8 mouse cellular contexts compared by ENCODE assay signal in genomic region chr9:110857781-110858472, GRCm38 (mm10). TPM values are rescaled to one million over a fixed set of nuclear protein-coding genes. Genes with fewer than 3 reads are reported as not detected.
DNase-seq lines count a peak whose midpoint lies in the region; ATAC-seq and TF ChIP-seq lines count a peak whose summit lies in the region.

TSS of gene Prss50 (plus strand) at chr9:110857967.

- H3K9ac ChIP-seq in kidney, postnatal 0 days (ENCODE audit: low read depth, low read length) = no peak within 1 kb of the TSS
- no peak within 1 kb of the TSS for H3K9ac ChIP-seq in intestine, embryonic 14.5 days (ENCODE audit: low read length)
- peak within 1 kb of the TSS; percentile 20; the same call in 1 of the 2 replicates for H3K9ac ChIP-seq in midbrain, embryonic 16.5 days (ENCODE audit: low read depth, low read length)

- H3K4me3 ChIP-seq in kidney, postnatal 0 days (replicated peaks; ENCODE audit: low read depth, low read length) = 0 out of 2 replicates have a peak within 1 kb of the TSS, but pooled peaks have one; percentile 8
- H3K4me3 ChIP-seq in embryonic facial prominence, embryonic 10.5 days = peak within 1 kb of the TSS; percentile 58
- H3K4me3 ChIP-seq in intestine, embryonic 14.5 days (ENCODE audit: low read depth, low read length) = peak within 1 kb of the TSS; percentile 22
- peak within 1 kb of the TSS; percentile 25 for H3K4me3 ChIP-seq in midbrain, embryonic 16.5 days (ENCODE audit: low read depth, low read length)

- no peaks in the 10 kb centered on the region for H3K4me1 ChIP-seq in kidney, postnatal 0 days (replicated peaks; ENCODE audit: insufficient read depth, low read length)
- H3K4me1 ChIP-seq in embryonic facial prominence, embryonic 10.5 days = peaks cover 17% of the 10 kb centered on the region
- H3K4me1 ChIP-seq in intestine, embryonic 14.5 days (replicated peaks; ENCODE audit: control insufficient read depth, insufficient read depth, low read length) = no peaks in the 10 kb centered on the region
- H3K4me1 ChIP-seq in midbrain, embryonic 16.5 days (ENCODE audit: control insufficient read depth, insufficient read depth, low read length) = peaks cover 5% of the 10 kb centered on the region; the same call in 1 of the 2 replicates

- peak within 1 kb of the TSS; percentile 46 for H3K4me2 ChIP-seq in kidney, postnatal 0 days (ENCODE audit: low read length)
- H3K4me2 ChIP-seq in intestine, embryonic 14.5 days (ENCODE audit: low read length) = peak within 1 kb of the TSS; percentile 50
- peak within 1 kb of the TSS; percentile 53 for H3K4me2 ChIP-seq in midbrain, embryonic 16.5 days (ENCODE audit: low read length)

- DNase-seq in kidney, postnatal 0 days (ENCODE audit: low spot score) = no peak
- no peak for DNase-seq in kidney, adult 9 months
- peak; percentile 61 for DNase-seq in embryonic facial prominence, embryonic 10.5 days (ENCODE audit: low spot score)
- peak; percentile 67 for DNase-seq in intestine, embryonic 14.5 days (ENCODE audit: low spot score)
- no peak for DNase-seq in urinary bladder, postnatal 36 days (ENCODE audit: low spot score in 2 of 2)
- DNase-seq in cerebellum, postnatal 14 days = no peak
- no peak for DNase-seq in adrenal gland, postnatal 10 days

- 0 out of 2 replicates have a peak, but pooled peaks have one; percentile 25 for ATAC-seq in kidney, postnatal 0 days (replicated peaks; ENCODE audit: low FRiP score, low read depth)
- no peak; the same call in 1 of the 2 replicates for ATAC-seq in intestine, embryonic 14.5 days (replicated peaks; ENCODE audit: low FRiP score, low TSS enrichment, low read depth)
- ATAC-seq in midbrain, embryonic 16.5 days = no peak

- WGBS in kidney, postnatal 0 days = 10% methylated on average over 47 of the region's 50 CpGs
- WGBS in embryonic facial prominence, embryonic 10.5 days = 9% methylated on average over 50 of the region's 50 CpGs
- WGBS in intestine, embryonic 14.5 days = 9% methylated on average over 49 of the region's 50 CpGs
- 14% methylated on average over 33 of the region's 50 CpGs for WGBS in midbrain, embryonic 16.5 days

- no peaks in the 10 kb centered on the region for H3K27me3 ChIP-seq in kidney, postnatal 0 days (ENCODE audit: insufficient read depth, low read length)
- H3K27me3 ChIP-seq in embryonic facial prominence, embryonic 10.5 days (replicated peaks; ENCODE audit: low read depth, poor library complexity, severe bottlenecking) = peaks cover 48% of the 10 kb centered on the region
- H3K27me3 ChIP-seq in intestine, embryonic 14.5 days (replicated peaks; ENCODE audit: control insufficient read depth, insufficient read depth, low read length) = peaks cover 26% of the 10 kb centered on the region
- H3K27me3 ChIP-seq in midbrain, embryonic 16.5 days (ENCODE audit: control insufficient read depth, insufficient read depth, low read depth, low read length) = peaks cover 11% of the 10 kb centered on the region

- no peak within 1 kb of the TSS for H3K27ac ChIP-seq in kidney, postnatal 0 days
- peak within 1 kb of the TSS; percentile 65; the same call in 1 of the 2 replicates for H3K27ac ChIP-seq in embryonic facial prominence, embryonic 10.5 days (replicated peaks)
- no peak within 1 kb of the TSS for H3K27ac ChIP-seq in intestine, embryonic 14.5 days (ENCODE audit: low read depth)
- no peak within 1 kb of the TSS for H3K27ac ChIP-seq in midbrain, embryonic 16.5 days (ENCODE audit: low read length)

- TF ChIP-seq CTCF in kidney, postnatal 0 days (IDR thresholded peaks at IDR 0.05; ENCODE audit: low read depth) = peak; percentile 64

- no peaks in the 10 kb centered on the region for H3K36me3 ChIP-seq in kidney, postnatal 0 days (ENCODE audit: insufficient read depth, low read length)
- H3K36me3 ChIP-seq in embryonic facial prominence, embryonic 10.5 days (replicated peaks) = no peaks in the 10 kb centered on the region
- H3K36me3 ChIP-seq in intestine, embryonic 14.5 days (ENCODE audit: control insufficient read depth, insufficient read depth, low read length) = no peaks in the 10 kb centered on the region
- H3K36me3 ChIP-seq in midbrain, embryonic 16.5 days (ENCODE audit: control insufficient read depth, insufficient read depth, low read length) = no peaks in the 10 kb centered on the region

- no peaks in the 10 kb centered on the region for H3K9me3 ChIP-seq in kidney, postnatal 0 days (replicated peaks; ENCODE audit: low read length)
- H3K9me3 ChIP-seq in embryonic facial prominence, embryonic 10.5 days = no peaks in the 10 kb centered on the region
- no peaks in the 10 kb centered on the region for H3K9me3 ChIP-seq in intestine, embryonic 14.5 days (ENCODE audit: control insufficient read depth, low read length)
- H3K9me3 ChIP-seq in midbrain, embryonic 16.5 days (replicated peaks; ENCODE audit: control insufficient read depth, low read length, poor library complexity, severe bottlenecking) = no peaks in the 10 kb centered on the region

RNA-seq across cellular contexts. Expression of gene Prss50, which starts in this region (rescaled TPM):
- polyA plus RNA-seq in kidney, postnatal 0 days (2015; fragmentation: Nextera tagmentation; extraction: Ambion mirVana) = 0.27 and 0.33 TPM in 2 replicates
- polyA plus RNA-seq in embryonic facial prominence, embryonic 10.5 days (2016; fragmentation: Nextera tagmentation; extraction: Ambion mirVana) = 0.55 and 0.67 TPM in 2 replicates
- polyA plus RNA-seq in intestine, embryonic 14.5 days (2014; fragmentation: Nextera tagmentation; extraction: Ambion mirVana) = 0.28 and 0.68 TPM in 2 replicates
- 0.29 and 0.47 TPM in 2 replicates for polyA plus RNA-seq in midbrain, embryonic 16.5 days (2015; fragmentation: Nextera tagmentation; extraction: Ambion mirVana)
- under 1 TPM in 1 of 2 experiments, not detected in 1; 0.67 TPM for total RNA-seq in adrenal gland, postnatal 10 days (2021)

Comparison
In these comparisons a context has a peak if more than half of its experiments do, and no peak if none do; other contexts are left out.
1. Peak in ATAC-seq, H3K4me3 ChIP-seq and H3K4me2 ChIP-seq in kidney, postnatal 0 days; RNA of the gene not detected or under 1 TPM.
2. Peak in DNase-seq, H3K4me3 ChIP-seq and H3K27ac ChIP-seq in embryonic facial prominence, embryonic 10.5 days; RNA of the gene not detected or under 1 TPM.
3. Peak in DNase-seq, H3K4me3 ChIP-seq and H3K4me2 ChIP-seq in intestine, embryonic 14.5 days; RNA of the gene not detected or under 1 TPM.
4. H3K4me3 ChIP-seq: peak in every context shown above with its lines; median percentile 58 in embryonic facial prominence, embryonic 10.5 days; 25 in midbrain, embryonic 16.5 days; 22 in intestine, embryonic 14.5 days; 8 in kidney, postnatal 0 days.